Mouse (Mus musculus) spleen, postnatal 4 days (tissue): ENCODE results near the gene Arhgap42.

Experiments used
- DNase-seq, 2 experiments: peaks; one replicate each; pipeline ENCODE4 v3.0.0; 2022; ENCODE audit warnings: low spot score in 2 of 2

The Arhgap42 gene

DNA sequence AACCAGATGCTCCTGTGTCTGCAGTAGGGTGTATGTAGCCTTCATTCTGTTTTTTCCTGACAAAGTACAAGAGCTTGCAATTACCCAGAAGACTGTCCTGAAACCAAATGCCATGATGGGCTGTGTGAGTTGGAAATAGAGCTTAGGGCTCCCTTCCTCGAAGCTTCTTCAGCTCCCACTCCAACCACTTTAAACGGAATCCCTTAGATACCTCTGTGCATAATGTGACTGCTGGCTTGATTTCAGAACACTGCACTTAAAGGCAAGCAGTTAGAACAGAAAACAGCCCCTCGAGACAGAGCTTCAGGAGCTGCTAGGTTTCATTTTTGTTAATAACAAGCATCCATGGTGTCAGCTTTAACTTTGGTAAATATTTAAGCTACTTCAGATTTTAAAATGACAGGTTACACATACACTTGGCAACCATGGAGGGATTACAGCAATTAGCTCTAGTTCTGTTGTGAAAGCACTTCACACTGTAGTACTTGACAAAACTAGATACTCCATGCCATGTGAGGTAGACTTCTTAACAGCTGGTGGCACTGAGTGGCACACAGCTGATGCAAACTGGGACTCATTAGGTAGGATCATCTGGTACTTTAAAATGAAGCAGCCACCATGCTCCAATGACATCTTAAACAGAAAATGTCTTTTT is 201.8 kb downstream of the Arhgap42 start:
- no peak for DNase-seq

DNA sequence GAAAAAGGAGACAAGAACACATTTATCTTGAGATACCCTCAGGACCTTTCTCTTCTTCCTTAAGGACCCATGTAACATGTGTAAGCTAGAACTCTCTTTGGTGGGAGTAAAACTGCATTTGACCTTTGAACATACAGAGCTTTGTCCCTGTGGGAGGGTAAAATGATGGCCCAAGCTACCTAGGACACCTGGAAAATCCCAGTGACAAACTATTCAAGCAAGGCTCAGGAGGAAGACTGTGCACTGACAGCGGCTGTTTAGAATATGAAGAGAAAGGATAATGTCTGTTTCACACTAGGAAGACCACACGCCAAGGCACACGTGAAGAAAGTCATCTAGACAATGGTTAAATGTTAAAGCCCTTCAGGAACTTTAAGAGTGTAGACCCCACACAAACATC is 211.0 kb downstream of the Arhgap42 start:
- no peak for DNase-seq

DNA sequence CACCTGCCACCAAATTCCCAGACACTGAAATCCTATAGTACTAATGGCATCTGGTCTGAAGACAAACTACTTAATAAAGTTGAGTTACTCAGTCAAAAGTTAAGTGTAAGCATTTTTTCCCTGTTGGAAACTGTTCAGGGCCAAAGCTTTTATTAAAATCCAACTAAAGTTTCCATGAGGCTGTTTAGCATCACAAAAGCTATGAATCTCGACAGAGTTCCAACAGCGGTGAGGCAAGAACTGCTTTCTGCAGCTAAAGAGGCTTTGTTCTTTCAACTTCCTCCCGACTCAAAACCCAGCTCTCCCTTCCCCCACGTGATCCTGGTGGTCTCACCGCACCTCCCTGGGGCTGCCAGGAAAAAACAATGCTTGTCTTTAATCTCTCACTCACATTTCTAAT is 211.5 kb downstream of the Arhgap42 start:
- DNase-seq, result no peak

DNA sequence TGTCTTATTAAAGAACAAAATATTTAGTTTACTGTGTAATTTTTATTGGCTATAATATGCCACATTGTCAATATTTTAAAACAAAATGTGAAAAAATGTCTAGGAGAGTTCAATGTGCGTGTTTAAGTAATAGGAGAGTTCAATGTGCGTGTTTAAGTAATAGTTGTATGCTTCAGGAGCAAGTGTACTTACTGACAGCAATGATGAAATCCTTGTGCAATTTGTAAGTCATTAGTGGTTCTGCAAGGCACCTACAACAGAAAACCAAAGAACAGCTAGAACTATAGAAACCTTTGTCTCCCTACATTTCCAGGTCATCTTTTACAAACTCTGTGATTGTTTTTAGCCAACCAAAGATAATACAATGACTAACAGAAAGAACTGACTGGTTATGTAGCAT is 223.8 kb downstream of the Arhgap42 start:
- no peak for DNase-seq

DNA sequence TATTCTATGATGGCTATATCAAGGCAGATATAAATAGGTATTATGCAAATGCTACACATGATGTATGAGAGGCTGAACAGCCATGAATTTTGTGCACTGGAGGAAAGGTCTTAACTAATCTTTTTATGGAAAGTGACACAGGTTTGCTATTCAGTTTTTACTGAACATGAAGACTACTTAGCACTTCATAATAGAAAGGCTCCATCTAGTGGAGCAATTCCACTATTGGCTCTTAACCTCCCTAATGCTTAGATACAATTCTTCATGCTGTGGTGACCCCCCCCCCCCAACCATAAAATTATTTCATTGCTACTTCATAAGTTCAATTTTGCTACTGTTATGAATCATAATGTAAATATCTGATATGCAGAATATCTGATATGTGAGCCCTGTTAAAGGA is 237.7 kb downstream of the Arhgap42 start:
- DNase-seq, result no peak

DNA sequence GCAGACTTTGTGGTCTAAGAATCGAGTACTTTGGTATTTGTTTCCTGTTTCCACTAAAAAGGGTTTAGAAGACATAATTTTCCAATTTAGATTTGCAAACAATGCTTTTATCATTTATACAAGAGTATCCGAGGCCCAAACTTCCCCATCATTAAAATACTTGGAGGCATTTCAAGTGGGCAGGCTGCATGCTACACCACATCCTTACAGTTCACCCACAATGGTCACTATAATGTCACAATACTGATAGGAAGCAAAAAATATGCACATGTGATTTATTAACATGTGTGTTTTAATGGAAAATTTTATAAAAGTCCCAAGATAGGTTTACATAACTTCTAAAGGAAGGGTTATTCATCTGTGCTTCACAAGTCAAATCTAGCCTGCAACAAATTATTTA is 242.4 kb downstream of the Arhgap42 start:
- no peak for DNase-seq

DNA sequence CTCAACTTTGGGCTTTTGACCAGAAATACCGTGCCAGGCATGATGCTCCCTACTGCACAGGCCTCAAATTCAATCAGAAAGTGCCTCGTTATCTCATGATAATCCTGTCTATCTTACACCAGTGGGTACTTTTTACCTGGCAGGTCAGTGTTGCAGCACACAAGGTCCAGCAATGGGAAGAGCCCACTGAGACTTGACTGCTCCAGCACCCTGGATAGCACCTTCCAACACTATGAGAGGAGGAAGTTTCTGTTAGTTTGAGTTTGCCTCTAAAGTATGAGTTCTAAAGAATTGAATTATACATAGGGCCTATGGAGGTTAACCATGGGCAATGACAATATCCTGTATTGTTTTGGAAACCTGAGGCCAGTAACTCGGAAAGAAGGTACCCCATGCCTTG is 256.6 kb downstream of the Arhgap42 start:
- no peak for DNase-seq

DNA sequence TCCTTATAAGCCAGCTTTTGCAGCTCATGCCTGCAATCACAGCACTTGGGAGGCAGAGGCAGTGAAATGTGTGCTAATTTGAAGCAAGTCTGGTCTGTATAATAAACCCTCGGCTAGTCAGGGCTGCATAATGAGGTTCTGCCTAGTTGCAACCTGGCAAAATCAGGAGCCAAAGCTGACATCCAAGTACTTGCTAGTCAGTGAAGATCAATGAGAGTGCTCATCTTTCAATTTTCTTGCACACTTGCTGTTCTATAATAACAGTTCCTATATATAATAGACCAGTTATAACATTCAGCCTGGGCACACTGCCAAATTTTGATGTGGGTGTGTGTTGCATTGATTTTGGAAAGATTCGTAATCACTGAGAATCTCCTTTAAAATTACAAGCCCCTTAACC is 261.1 kb downstream of the Arhgap42 start:
- DNase-seq, result no peak

DNA sequence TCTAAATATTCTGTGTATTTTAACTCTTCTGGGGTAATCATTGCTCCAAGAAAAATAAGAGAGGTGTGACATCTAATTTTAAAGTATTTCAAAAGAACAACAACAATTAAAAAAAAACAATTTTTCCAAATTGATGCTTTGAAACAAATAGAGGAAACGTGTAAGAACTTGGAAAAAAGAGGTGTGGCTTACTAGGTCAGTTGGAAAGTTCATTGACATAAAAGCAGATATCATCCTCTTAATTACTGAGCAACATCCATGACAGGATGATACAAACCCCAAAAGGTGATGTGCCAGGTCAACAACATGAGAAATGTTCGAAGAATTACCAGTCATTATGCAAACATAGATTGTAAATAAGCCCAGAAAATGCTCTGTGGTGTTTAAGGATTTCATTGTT is 267.4 kb downstream of the Arhgap42 start, which contains the start of gene Gm16485:
Gene Gm16485 (plus strand): TSS at position 301 of the 400 bp plus-strand sequence.
- DNase-seq, result no peak

DNA sequence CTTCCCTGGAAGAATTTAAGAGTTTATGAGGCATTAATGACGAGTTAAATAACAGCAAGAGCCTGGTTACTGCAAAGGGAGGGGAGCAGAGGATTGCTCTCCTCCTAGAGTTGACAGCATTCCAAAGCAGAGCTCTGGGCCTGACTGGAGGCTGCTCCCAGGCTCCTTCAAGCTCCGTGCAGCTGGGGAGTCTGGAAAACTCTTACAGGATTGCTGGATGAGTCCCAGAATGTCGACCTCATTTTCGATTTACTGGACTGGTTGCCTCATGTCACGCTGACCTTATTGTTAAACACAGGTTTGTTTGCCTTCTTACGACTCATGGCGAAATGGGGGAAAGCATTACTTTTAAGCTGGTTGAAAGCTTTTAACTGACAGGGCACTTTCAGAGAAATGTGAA is 268.7 kb downstream of the Arhgap42 start:
- no peak for DNase-seq

DNA sequence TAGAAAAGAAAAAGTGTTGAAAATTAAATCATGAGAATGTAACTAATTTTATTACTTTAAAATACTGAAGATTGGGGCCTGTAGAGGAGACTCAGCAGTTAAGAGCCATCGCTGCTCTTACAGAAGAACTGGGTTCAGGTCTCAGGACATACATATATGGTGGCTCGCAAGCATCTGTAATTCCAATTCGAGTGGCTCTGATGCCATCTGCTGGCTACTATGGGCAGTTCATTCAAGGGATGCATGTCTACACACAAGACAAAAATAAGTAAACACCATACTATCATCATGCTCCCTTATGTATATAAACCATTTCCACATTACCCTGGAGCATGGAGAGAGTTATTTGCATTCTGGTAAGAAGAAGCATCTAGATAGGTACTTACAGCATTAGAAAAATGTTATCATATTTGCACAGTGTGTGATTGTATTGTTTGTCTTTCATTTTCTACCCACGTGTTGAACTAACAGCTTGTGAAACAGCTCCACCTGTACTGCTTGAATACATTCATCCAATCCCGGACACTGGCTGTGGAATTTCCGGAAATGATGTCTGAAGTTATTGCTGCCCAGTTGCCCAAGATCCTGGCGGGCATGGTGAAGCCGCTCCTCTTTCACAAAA is 274.3 kb downstream of the Arhgap42 start:
- DNase-seq, result no peak

DNA sequence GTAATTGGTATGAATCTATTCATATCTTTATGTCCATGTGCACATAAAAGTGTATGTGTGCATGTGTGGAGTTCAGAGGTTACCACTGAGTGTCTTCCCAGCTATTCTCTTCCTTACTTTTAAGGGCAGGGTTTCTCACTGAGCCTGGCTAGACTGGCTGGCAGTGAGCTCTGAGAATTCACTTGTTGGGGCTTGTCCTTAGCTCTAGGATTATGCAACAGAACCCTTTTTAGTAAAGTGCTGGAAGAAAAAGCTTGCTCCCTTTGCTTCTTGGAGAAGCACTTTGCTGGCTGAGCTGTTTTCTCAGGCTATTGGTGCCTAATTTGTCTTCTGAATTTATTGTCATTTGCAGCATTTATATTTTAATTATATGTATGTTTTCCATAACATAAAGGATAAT is 285.6 kb downstream of the Arhgap42 start:
- no peak for DNase-seq
